Mouse (Mus musculus) hindbrain, postnatal 0 days (tissue): ENCODE data around the gene 1700024P04Rik. TPM values are rescaled to one million over a fixed set of nuclear protein-coding genes. Genes with fewer than 3 reads are reported as not detected.

Source experiments
- ATAC-seq: fragments of 200-750 bp; cut with Nextera tagmentation; 2 replicates; pipeline ENCODE4 v1.8.0; 2017; ENCODE audit warnings: mild to moderate bottlenecking, moderate TSS enrichment, moderate library complexity
- DNase-seq: peaks from one replicate; pipeline ENCODE4 v3.0.0-alpha.2; 2015; ENCODE audit warnings: low spot score
- H3K27ac ChIP-seq: fragments of 300-500 bp; sonication (generic); 2 replicates; pipeline ENCODE4 v1.5.1; 2014; ENCODE audit warnings: mild to moderate bottlenecking
- H3K27me3 ChIP-seq: fragments of 300-500 bp; sonication (generic); 2 replicates; pipeline ENCODE4 v1.6.1; 2014; ENCODE audit warnings: low read length, mixed read lengths; ENCODE audit not compliant: insufficient read depth
- H3K36me3 ChIP-seq: fragments of 300-500 bp; sonication (generic); 2 replicates; pipeline ENCODE4 v1.6.1; 2014; ENCODE audit warnings: low read length, mixed read lengths; ENCODE audit not compliant: insufficient read depth
- H3K4me1 ChIP-seq: fragments of 300-500 bp; sonication (generic); 2 replicates; pipeline ENCODE4 v1.6.1; 2014; ENCODE audit warnings: antibody characterized with exemption, low read length, mixed read lengths; ENCODE audit not compliant: insufficient read depth
- H3K4me2 ChIP-seq: fragments of 300-500 bp; sonication (generic); 2 replicates; pipeline ENCODE4 v1.6.1; 2014; ENCODE audit warnings: low read depth, mild to moderate bottlenecking, low read length, moderate library complexity, mixed read lengths
- H3K4me3 ChIP-seq: fragments of 300-500 bp; sonication (generic); 2 replicates; pipeline ENCODE4 v1.5.1; 2014; ENCODE audit warnings: low read length
- H3K9ac ChIP-seq: fragments of 300-500 bp; sonication (generic); replicated peaks from 2 replicates; pipeline ENCODE4 v1.6.1; 2014; ENCODE audit warnings: mild to moderate bottlenecking, low read length, moderate library complexity, mixed read lengths
- H3K9me3 ChIP-seq: fragments of 300-500 bp; sonication (generic); 2 replicates; pipeline ENCODE4 v1.6.1; 2016; ENCODE audit warnings: low read length, mixed read lengths
- CTCF ChIP-seq: IDR thresholded peaks from 2 replicates; pipeline ENCODE4 v1.5.1; 2016; ENCODE audit warnings: antibody characterized with exemption, control low read depth, low read depth
- WGBS: fragments of 180-500 bp; shearing (Covaris S2); extraction: QIAGEN DNeasy Blood & Tissue Kit; methylation state at CpG from one replicate; pipeline ENCODE4 v1.1.7; 2014; 5-methylcytosine and 5-hydroxymethylcytosine counted together
- polyA plus RNA-seq: library from polyadenylated mRNA; unstranded; fragments of >200 nt; fragmentation: Nextera tagmentation; extraction: Ambion mirVana; gene quantifications from 2 replicates; pipeline ENCODE4 v1.2.1, GENCODE M21; 2015
- total RNA-seq: library from RNA; depleted of rRNA; stranded (reverse); fragments of >200 nt; gene quantifications from 2 replicates; pipeline ENCODE4 v1.2.3, GENCODE M21; 2014; rRNA removed

1700024P04Rik gene
- total RNA-seq (not detected in 2 replicates), polyA plus RNA-seq (not detected in 2 replicates)

DNA sequence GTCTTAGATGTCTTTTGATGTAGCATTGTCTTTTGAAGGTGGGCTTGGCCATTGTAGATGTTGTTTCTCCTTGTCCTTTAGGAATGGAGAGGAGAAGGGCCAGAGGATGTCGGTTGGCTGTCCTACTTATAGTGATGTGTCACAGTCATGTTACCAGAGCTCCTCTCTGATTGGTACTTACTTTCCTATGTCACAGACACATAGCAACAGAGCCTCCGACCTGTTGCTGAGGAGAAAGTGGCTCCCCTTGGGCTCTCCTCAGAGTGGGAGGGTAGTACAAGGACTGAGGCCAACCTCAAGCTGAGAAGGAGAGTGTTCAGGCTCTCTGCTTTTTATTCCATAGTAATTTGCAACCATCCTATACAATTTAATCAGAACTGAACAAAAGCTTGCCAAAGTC, at the start of gene 1700024P04Rik:
1700024P04Rik (minus strand) TSS at position 101 of the 400 bp plus-strand sequence.
- Histone ChIP-seq H3K4me1 (no peaks in the 10 kb centered on the region), H3K36me3 (no peaks in the 10 kb centered on the region), H3K4me3 (no peak within 1 kb of the TSS), H3K9me3 (no peaks in the 10 kb centered on the region), H3K27ac (no peak within 1 kb of the TSS), H3K27me3 (no peaks in the 10 kb centered on the region), H3K9ac (no peak within 1 kb of the TSS), H3K4me2 (no peak within 1 kb of the TSS)
- WGBS, result 67% methylated on average over 2 of the region's 2 CpGs
- no peak for DNase-seq
- TF ChIP-seq CTCF, result no peak
- ATAC-seq, result no peak

DNA sequence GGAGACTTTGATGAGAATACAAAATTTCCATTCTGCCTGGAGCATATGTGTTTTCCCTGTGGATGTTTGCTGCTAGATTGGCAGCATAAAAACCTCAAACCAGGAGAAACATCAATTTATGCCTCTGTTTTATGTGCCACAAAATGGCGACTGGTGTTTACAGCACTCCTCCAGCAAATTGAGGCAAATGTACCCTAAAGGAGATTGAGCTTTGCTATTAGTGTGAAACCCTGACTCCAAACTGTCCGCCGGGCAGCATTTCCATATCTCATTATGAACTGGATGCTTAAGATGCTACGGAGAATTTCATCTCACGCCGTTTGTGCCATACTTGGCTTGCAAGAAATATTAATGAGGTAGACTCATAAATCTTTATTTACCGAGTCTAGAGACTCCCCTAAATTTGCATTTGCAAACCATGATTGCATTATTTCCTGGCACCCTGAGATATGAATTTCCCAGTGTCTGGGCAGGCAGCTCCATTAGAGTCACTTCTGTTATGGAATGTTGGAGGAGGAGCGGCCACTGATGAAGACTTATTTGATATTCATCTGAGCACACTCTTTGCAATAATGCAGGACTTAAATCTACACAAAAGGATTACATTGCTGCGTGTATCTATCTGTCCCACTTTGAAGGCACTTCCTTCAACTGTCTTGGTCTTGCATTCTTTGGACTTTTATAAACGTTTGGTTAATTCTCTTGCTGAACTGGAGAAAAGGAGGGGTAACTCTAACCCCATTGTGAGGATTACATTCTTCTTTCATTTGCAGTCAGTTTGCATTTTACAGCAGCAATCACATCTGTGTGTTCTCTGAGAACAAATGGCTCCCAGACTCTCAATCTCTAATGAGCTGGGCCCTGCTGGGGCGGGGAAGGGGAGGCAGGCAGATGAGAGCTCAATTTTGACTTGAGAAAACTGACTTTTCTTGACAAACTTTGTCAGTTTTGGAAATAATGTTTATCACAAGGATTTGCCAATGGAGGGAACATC, 47.2 kb upstream of the 1700024P04Rik start:
- no peak for TF ChIP-seq CTCF
- Histone ChIP-seq H3K36me3 (no peaks in the 10 kb centered on the region), H3K4me1 (peaks cover 15% of the 10 kb centered on the region), H3K9ac (no peak overlapping the region), H3K4me3 (no peak overlapping the region), H3K9me3 (no peaks in the 10 kb centered on the region), H3K27ac (0 out of 2 replicates have a peak overlapping the region, but pooled peaks have one; percentile 5), H3K27me3 (no peaks in the 10 kb centered on the region), H3K4me2 (peak overlapping the region; percentile 24; the same call in 1 of the 2 replicates)
- DNase-seq (peak; percentile 45), ATAC-seq (peak; percentile 49; the same call in 1 of the 2 replicates)
- WGBS, result 51% methylated on average over 11 of the region's 11 CpGs

DNA sequence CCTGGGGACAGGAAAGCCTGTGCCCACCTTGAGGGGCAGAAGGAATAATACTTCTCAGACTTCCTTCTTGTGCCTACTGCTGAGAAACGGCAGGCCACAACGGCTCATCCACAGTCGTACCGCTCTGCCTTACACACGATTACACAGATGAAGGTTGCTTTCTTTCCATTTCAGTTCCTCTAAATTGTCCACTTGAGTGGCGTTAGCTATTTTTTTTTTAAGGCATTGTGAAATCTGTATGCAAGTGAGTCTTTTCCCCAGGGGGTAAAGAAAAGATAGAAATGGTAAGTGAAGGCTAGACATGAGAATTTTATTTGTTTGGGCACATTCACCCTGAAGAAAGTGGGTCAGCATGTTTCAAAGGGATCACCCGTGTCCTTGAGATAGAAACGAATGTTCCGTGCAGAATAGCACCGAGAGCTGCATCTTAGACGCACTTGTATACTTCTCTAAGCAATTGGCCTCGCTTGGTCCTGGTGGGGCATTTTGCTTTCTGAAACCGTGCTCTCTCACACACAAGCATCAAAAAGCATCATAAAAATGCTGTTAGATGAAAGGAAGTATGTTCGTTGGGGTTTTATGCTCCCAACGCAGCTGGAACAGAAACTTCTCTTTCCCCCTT, 46.3 kb upstream of the 1700024P04Rik start:
- TF ChIP-seq CTCF, result no peak
- DNase-seq, result peak; percentile 45
- Histone ChIP-seq H3K4me3 (no peak overlapping the region), H3K36me3 (no peaks in the 10 kb centered on the region), H3K27me3 (no peaks in the 10 kb centered on the region), H3K27ac (peak overlapping the region; percentile 41; the same call in 1 of the 2 replicates), H3K4me1 (peaks cover 15% of the 10 kb centered on the region), H3K4me2 (peak overlapping the region; percentile 24; the same call in 1 of the 2 replicates), H3K9me3 (no peaks in the 10 kb centered on the region), H3K9ac (no peak overlapping the region)
- peak; percentile 43; the same call in 1 of the 2 replicates for ATAC-seq
- WGBS, result 23% methylated on average over 15 of the region's 15 CpGs

DNA sequence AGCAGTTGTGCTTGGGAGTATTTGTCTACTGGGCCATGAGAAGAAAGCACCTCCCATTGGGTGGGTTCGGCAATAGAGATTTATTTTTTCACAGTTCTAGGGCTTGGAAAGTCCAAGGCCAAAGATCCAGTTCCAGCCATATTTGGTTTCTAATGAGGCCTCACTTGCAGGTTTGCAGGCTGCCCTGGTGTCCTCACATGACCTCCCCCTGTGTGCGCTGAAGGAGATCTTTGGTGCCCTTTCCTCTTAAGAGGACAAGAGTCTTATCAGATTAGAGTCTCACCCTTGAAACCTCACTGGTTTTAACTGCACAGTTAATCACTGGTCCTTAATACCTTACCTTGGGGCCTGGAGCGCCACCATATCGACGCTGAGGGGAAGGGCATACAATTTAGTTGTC, 40.9 kb upstream of the 1700024P04Rik start:
- WGBS, result 88% methylated on average over 5 of the region's 5 CpGs
- Histone ChIP-seq H3K27me3 (no peaks in the 10 kb centered on the region), H3K4me2 (no peak overlapping the region), H3K9me3 (no peaks in the 10 kb centered on the region), H3K4me3 (no peak overlapping the region), H3K9ac (no peak overlapping the region), H3K4me1 (peaks cover 9% of the 10 kb centered on the region), H3K27ac (no peak overlapping the region), H3K36me3 (no peaks in the 10 kb centered on the region)
- DNase-seq, result no peak
- no peak for ATAC-seq
- no peak for TF ChIP-seq CTCF

DNA sequence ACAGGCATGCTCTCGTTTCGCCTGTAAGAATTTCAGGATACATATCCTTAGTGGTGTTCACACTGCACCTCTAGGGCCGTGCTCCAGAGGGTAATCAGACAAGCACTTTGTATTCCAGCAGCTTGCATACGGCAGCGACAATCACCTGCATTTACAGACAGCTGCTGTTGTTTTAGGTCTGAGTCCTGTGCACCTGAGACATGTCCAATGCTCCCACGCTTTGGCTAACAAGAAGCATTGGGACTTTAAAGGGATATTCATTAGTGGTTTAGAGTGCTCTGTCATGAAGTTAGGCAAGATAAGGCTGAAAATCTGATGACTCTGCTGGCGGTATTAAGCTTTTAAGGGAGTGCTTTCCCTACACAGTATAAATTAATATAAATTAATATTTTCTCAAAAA, 37.7 kb upstream of the 1700024P04Rik start:
- Histone ChIP-seq H3K27ac (no peak overlapping the region), H3K4me1 (no peaks in the 10 kb centered on the region), H3K9ac (no peak overlapping the region), H3K4me2 (no peak overlapping the region), H3K27me3 (no peaks in the 10 kb centered on the region), H3K36me3 (no peaks in the 10 kb centered on the region), H3K9me3 (no peaks in the 10 kb centered on the region), H3K4me3 (no peak overlapping the region)
- no peak for DNase-seq
- TF ChIP-seq CTCF, result no peak
- WGBS, result 53% methylated on average over 7 of the region's 7 CpGs
- ATAC-seq, result no peak

DNA sequence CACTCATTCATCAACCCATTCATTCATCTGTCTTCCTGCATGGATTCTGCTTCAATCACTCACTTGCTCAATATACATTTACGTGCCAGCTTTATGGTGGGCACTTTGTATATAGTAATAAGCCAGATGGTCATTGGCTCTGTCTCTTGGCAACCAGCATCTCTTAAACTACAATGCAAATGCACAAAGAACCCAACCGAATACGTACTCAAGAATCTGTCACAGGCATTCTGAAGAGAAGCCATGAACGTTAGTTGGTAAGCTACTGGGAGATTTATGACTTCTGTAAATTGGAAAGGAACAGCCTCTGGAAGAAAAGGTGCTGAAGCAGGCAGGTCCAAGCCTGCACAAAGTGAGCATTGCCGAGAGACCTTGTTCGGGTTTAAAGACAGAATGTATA, 36.8 kb upstream of the 1700024P04Rik start:
- ATAC-seq (no peak), DNase-seq (no peak)
- Histone ChIP-seq H3K36me3 (no peaks in the 10 kb centered on the region), H3K27ac (no peak overlapping the region), H3K9me3 (no peaks in the 10 kb centered on the region), H3K4me3 (no peak overlapping the region), H3K9ac (no peak overlapping the region), H3K4me1 (no peaks in the 10 kb centered on the region), H3K27me3 (no peaks in the 10 kb centered on the region), H3K4me2 (no peak overlapping the region)
- WGBS, result 42% methylated on average over 6 of the region's 6 CpGs
- no peak for TF ChIP-seq CTCF
